Mouse (Mus musculus): ENCODE data around the gene Znrf3.

- no peak for TF ChIP-seq CTCF (IDR thresholded peaks at IDR 0.05; ENCODE audit: low read depth, low read length)
- no peak for TF ChIP-seq GATA1 (IDR thresholded peaks at IDR 0.05; ENCODE audit: borderline replicate concordance, low read length)
- no peak for TF ChIP-seq POLR2AphosphoS5 (IDR thresholded peaks at IDR 0.05; ENCODE audit: insufficient replicate concordance, low read depth, low read length)
- TF ChIP-seq TAL1 (conservative IDR thresholded peaks at IDR 0.05; ENCODE audit: low read depth, low read length): no peak
Measured at GRCm38 (mm10) chr11:5325217-5325616, 119.4 kb downstream of the Znrf3 start.

Measured in G1E (cell line).